Mouse (Mus musculus) thymus, adult 2 months (tissue): ENCODE data around the gene Kif6. TPM values are rescaled to one million over a fixed set of nuclear protein-coding genes. Genes with fewer than 3 reads are reported as not detected.

Experiments
- DNase-seq: peaks from one replicate; pipeline ENCODE4 v3.0.0; 2021
- H3K27ac ChIP-seq: fragments of 200-500 bp; 2 replicates; pipeline ENCODE4 v1.5.1; 2012; ENCODE audit warnings: low read length, control low read depth; ENCODE audit not compliant: control insufficient read depth, insufficient read depth
- H3K27me3 ChIP-seq: fragments of 200-500 bp; 2 replicates; pipeline ENCODE4 v1.6.1; 2012; ENCODE audit warnings: mild to moderate bottlenecking, low read length, moderate library complexity, mixed read lengths; ENCODE audit not compliant: control insufficient read depth, insufficient read depth
- H3K36me3 ChIP-seq: fragments of 200-500 bp; 2 replicates; pipeline ENCODE4 v1.6.1; 2012; ENCODE audit warnings: mild to moderate bottlenecking, low read length, moderate library complexity; ENCODE audit not compliant: control insufficient read depth, insufficient read depth
- H3K4me1 ChIP-seq: fragments of 200-500 bp; replicated peaks from 2 replicates; pipeline ENCODE4 v1.6.1; 2012; ENCODE audit warnings: low read length; ENCODE audit not compliant: control insufficient read depth, insufficient read depth
- H3K4me3 ChIP-seq: fragments of 200-500 bp; 2 replicates; pipeline ENCODE4 v1.5.1; 2012; ENCODE audit warnings: mild to moderate bottlenecking, low read length, control low read depth, moderate library complexity; ENCODE audit not compliant: control insufficient read depth, insufficient read depth
- CTCF ChIP-seq: fragments of 200-500 bp; IDR thresholded peaks from 2 replicates; pipeline ENCODE4 v1.5.1; 2012; ENCODE audit warnings: mild to moderate bottlenecking, control low read depth, low read length, moderate library complexity, borderline replicate concordance; ENCODE audit not compliant: control insufficient read depth, poor library complexity, insufficient read depth; ENCODE audit errors: extremely low read depth
- POLR2A ChIP-seq: fragments of 200-500 bp; IDR thresholded peaks from 2 replicates; pipeline ENCODE4 v1.6.1; 2012; ENCODE audit warnings: mild to moderate bottlenecking, low read length, control low read depth, moderate library complexity; ENCODE audit not compliant: control insufficient read depth, poor library complexity, insufficient read depth; ENCODE audit errors: extremely low read depth
- WGBS: fragments of 180-500 bp; shearing (Covaris S2); methylation state at CpG from one replicate; pipeline ENCODE4 v1.1.7; 2018; 5-methylcytosine and 5-hydroxymethylcytosine counted together
- polyA plus RNA-seq: library from polyadenylated mRNA; depleted of rRNA; stranded (reverse); fragments of >200 nt; gene quantifications from 2 replicates; pipeline ENCODE4 v1.2.3, GENCODE M21; 2012

Gene Kif6
- polyA plus RNA-seq, 1 experiment, result 0.54 TPM

DNA sequence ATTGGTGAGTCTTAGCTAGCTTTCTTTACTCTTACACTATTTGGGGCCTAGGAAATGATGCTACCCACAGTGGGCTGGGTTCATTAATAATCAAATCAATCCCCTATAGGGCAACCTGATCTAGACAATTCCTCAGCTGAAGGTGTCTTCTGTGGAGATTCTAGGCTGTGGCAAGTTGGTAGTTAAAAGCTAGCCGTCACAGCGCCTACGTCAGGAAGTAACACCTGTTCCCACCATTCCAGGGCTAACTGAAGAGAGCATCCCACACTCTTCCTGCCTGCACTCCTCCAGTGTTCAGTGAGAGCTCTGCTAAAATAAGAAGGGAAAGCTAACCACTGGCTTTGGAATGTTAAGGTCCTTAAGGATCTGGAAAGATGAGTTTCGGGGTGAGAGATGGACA is 205.3 kb downstream of the Kif6 start:
- Histone ChIP-seq H3K4me3 (no peak overlapping the region), H3K27ac (no peak overlapping the region), H3K4me1 (no peaks in the 10 kb centered on the region), H3K36me3 (no peaks in the 10 kb centered on the region), H3K27me3 (no peaks in the 10 kb centered on the region)
- WGBS, result 92% methylated on average over 4 of the region's 4 CpGs
- DNase-seq, result no peak
- TF ChIP-seq CTCF (no peak), POLR2A (no peak)

DNA sequence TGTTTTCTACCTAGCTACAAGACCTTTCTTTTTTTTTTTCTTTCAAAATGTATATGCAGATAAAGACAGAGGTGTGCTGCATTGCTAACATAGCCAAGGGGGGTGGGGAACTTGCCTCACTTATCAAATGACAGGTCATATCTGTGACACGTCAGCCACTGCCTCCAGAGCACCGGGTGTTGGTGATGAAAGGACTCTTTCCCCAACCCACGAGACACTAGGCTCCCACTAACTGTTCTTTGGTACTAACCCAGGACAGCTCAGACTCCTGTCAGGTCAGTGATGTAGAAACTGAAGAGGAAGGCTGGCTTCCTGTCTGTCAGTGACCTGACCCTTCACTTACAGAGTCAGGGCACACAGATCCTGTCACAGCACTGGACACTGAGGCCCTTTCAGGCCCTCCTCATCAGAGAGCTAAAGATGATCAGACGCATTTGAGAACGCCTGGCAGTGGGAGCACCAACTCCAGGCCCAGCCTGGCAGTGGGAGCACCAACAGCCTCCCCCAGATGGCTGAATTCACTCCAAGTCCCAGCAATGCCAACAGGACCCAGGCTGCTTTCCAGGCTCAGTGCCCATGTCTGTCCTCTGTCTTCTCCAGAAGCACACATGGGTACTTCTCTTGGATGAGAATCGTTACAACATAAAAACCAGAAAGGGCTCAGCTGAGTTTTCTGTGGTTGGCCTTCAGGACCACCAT is 209.4 kb downstream of the Kif6 start:
- Histone ChIP-seq H3K36me3 (no peaks in the 10 kb centered on the region), H3K27ac (no peak overlapping the region), H3K4me1 (no peaks in the 10 kb centered on the region), H3K4me3 (no peak overlapping the region), H3K27me3 (no peaks in the 10 kb centered on the region)
- no peak for TF ChIP-seq CTCF
- no peak for TF ChIP-seq POLR2A
- no peak for DNase-seq
- WGBS, result 75% methylated on average over 6 of the region's 6 CpGs

- Histone ChIP-seq H3K36me3 (no peaks in the 10 kb centered on the region), H3K4me3 (no peak overlapping the region), H3K27me3 (no peaks in the 10 kb centered on the region), H3K4me1 (no peaks in the 10 kb centered on the region), H3K27ac (no peak overlapping the region)
- DNase-seq, result no peak
- TF ChIP-seq POLR2A, result no peak
- TF ChIP-seq CTCF, result no peak
- WGBS, result 88% methylated on average over 7 of the region's 7 CpGs
Observed at GRCm38 (mm10) chr17:49824841-49825450, 210.0 kb downstream of the Kif6 start.

- DNase-seq, result no peak
Observed at GRCm38 (mm10) chr17:49825831-49826230, 210.9 kb downstream of the Kif6 start.

DNA sequence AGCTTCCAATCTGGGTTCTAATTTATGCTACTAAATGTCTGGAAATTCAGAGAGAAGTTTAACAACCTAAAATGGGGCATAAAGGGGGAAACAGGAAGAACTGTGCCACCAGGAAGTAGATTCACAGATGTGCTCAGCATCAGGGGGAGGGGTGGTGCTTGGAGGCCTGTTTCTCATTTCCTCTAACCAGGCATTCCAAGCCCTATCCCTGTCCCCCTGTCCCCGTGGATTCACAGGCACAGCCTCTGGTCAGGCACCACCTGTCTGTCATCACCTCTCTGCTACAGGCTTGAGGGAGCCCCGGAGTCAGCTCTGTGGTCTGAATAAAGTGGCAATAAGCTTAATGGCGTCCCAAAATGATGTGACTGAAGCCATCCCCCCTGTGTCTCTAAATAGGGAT is 216.8 kb downstream of the Kif6 start:
- H3K4me1 ChIP-seq, result no peaks in the 10 kb centered on the region
- no peak overlapping the region for H3K4me3 ChIP-seq
- no peaks in the 10 kb centered on the region for H3K27me3 ChIP-seq
- WGBS, result 60% methylated on average over 3 of the region's 3 CpGs
- H3K27ac ChIP-seq, result no peak overlapping the region
- TF ChIP-seq CTCF (no peak), POLR2A (no peak)
- H3K36me3 ChIP-seq, result no peaks in the 10 kb centered on the region
- no peak for DNase-seq

More at GRCm38 (mm10) chr17:49825831-49826230, 210.9 kb downstream of the Kif6 start:
- Histone ChIP-seq H3K4me3 (no peak overlapping the region), H3K4me1 (no peaks in the 10 kb centered on the region), H3K27me3 (no peaks in the 10 kb centered on the region), H3K27ac (no peak overlapping the region), H3K36me3 (no peaks in the 10 kb centered on the region)
- TF ChIP-seq CTCF, result no peak
- TF ChIP-seq POLR2A, result no peak
- WGBS, result 90% methylated on average over 5 of the region's 5 CpGs

DNA sequence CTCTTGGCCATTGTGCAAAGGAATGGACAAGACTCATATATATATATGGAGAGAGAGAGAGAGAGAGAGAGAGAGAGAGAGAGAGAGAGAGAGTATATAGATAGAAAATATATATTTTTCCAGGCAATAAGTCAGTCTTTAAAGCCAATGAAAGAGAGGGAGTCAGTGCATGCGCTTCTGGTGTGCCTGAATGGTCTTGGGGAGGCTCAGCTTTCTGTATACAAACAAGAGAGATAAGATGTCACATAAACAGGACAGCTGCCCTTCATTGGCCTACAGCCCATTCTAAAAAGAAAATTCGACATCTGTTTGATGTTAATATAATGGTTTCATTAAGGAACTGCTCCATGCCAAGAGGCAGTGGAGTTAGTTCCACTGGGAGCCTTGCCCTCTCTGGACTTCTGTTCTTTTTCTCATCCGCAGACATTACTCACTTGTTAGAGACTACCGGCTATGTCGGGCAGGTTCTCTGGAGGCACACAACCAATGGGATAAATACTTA is 219.2 kb downstream of the Kif6 start:
- no peaks in the 10 kb centered on the region for H3K27me3 ChIP-seq
- no peak for DNase-seq
- no peak overlapping the region for H3K27ac ChIP-seq
- no peak overlapping the region for H3K4me3 ChIP-seq
- TF ChIP-seq CTCF (no peak), POLR2A (no peak)
- no peaks in the 10 kb centered on the region for H3K36me3 ChIP-seq
- WGBS, result 89% methylated on average over 5 of the region's 5 CpGs
- H3K4me1 ChIP-seq, result no peaks in the 10 kb centered on the region
